Mouse (Mus musculus) neural tube, embryonic 14.5 days (tissue): ENCODE data around the gene Vmn2r96. TPM values are rescaled to one million over a fixed set of nuclear protein-coding genes. Genes with fewer than 3 reads are reported as not detected.
"Not testable (repeated sequence)": the region's sequence is repeated elsewhere in the genome, so short reads cannot be mapped to it uniquely, and the experiment has no call there.

Experiments
- ATAC-seq: fragments of 200-750 bp; cut with Nextera tagmentation; 2 replicates; pipeline ENCODE4 v1.8.0; 2017; ENCODE audit warnings: low read depth, mild to moderate bottlenecking, moderate TSS enrichment, moderate library complexity
- H3K27ac ChIP-seq: fragments of 300-500 bp; sonication (generic); 2 replicates; pipeline ENCODE4 v1.5.1; 2014; ENCODE audit warnings: low read depth, mild to moderate bottlenecking, control low read depth, low read length, moderate library complexity, mixed read lengths
- H3K27me3 ChIP-seq: fragments of 300-500 bp; sonication (generic); 2 replicates; pipeline ENCODE4 v1.6.1; 2014; ENCODE audit warnings: low read length; ENCODE audit not compliant: control insufficient read depth, insufficient read depth
- H3K36me3 ChIP-seq: fragments of 300-500 bp; sonication (generic); 2 replicates; pipeline ENCODE4 v1.6.1; 2014; ENCODE audit warnings: low read length, mixed read lengths; ENCODE audit not compliant: control insufficient read depth, insufficient read depth
- H3K4me1 ChIP-seq: fragments of 300-500 bp; sonication (generic); 2 replicates; pipeline ENCODE4 v1.6.1; 2014; ENCODE audit warnings: low read length; ENCODE audit not compliant: control insufficient read depth, insufficient read depth
- H3K4me2 ChIP-seq: fragments of 300-500 bp; sonication (generic); 2 replicates; pipeline ENCODE4 v1.6.1; 2014; ENCODE audit warnings: mild to moderate bottlenecking, low read depth, low read length, control low read depth
- H3K4me3 ChIP-seq: fragments of 300-500 bp; sonication (generic); 2 replicates; pipeline ENCODE4 v1.5.1; 2014; ENCODE audit warnings: low read depth, low read length, control low read depth, mixed read lengths
- H3K9ac ChIP-seq: fragments of 300-500 bp; sonication (generic); replicated peaks from 2 replicates; pipeline ENCODE4 v1.6.1; 2014; ENCODE audit warnings: low read depth, mild to moderate bottlenecking, control low read depth, low read length, mixed read lengths
- H3K9me3 ChIP-seq: fragments of 300-500 bp; sonication (generic); 2 replicates; pipeline ENCODE4 v1.6.1; 2016; ENCODE audit warnings: low read length; ENCODE audit not compliant: control insufficient read depth
- WGBS: fragments of 180-500 bp; shearing (Covaris S2); extraction: QIAGEN DNeasy Blood & Tissue Kit; methylation state at CpG from one replicate; pipeline ENCODE4 v1.1.7; 2014; 5-methylcytosine and 5-hydroxymethylcytosine counted together
- polyA plus RNA-seq: library from polyadenylated mRNA; unstranded; fragments of >200 nt; fragmentation: Nextera tagmentation; extraction: Ambion mirVana; gene quantifications from 2 replicates; pipeline ENCODE4 v1.2.1, GENCODE M21; 2014

Gene Vmn2r96
- not detected in 2 replicates for polyA plus RNA-seq

GRCm38 (mm10) chr17:18572851-18573250 is at the start of gene Vmn2r96:
TSS of gene Vmn2r96 (plus strand) at chr17:18573151.
- not testable (repeated sequence) for H3K27me3 ChIP-seq, H3K9me3 ChIP-seq, H3K4me2 ChIP-seq, ATAC-seq, H3K36me3 ChIP-seq, H3K4me3 ChIP-seq, H3K27ac ChIP-seq, H3K4me1 ChIP-seq, H3K9ac ChIP-seq
- 82% methylated on average over 1 of the region's 1 CpGs for WGBS

DNA sequence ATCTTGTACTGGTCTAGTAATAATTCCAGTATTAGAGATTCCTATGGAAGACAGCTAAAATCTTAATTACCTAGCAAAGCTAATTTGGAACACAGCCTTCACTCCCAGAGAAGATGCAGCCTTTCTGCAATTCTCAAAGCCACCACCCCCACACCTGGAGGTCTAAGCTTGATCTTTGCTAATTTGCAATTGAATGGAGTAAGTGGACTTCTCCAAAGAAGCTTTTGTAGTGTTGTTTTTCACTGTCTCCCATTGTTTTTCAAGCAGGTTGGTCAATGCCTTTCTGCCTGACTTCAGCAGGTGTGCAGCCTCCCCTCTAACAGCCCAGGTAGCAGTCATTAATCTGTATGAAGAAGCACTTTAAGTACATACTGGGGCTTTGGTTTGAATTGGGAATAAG is 49.6 kb upstream of the Vmn2r96 start:
- no peak overlapping the region for H3K27ac ChIP-seq
- H3K36me3 ChIP-seq: no peaks in the 10 kb centered on the region
- H3K9me3 ChIP-seq: peaks cover 4% of the 10 kb centered on the region; the same call in 1 of the 2 replicates
- H3K4me3 ChIP-seq: no peak overlapping the region
- no peak for ATAC-seq
- H3K9ac ChIP-seq: no peak overlapping the region
- H3K4me1 ChIP-seq: no peaks in the 10 kb centered on the region
- no peaks in the 10 kb centered on the region for H3K27me3 ChIP-seq
- H3K4me2 ChIP-seq: no peak overlapping the region

DNA sequence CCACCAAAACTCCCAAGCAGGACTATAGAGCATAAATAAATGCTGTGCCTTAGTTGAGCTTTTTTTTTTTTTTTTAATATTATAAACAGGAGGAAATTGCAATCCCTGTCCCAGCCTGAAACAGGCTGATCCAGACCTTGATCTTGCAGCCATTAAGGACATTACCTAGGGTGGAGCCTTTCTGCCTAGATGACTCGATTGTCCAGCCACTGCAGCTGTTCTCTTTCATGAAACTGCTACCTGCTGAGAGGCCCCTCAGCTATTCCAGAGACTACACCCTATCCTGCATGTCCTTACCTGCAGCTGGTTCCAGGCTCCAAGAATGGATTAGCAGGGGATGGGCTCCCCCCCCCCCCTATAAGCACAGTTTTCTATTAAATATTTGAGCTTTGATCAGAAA is 49.0 kb upstream of the Vmn2r96 start:
- Histone ChIP-seq H3K4me1 (no peaks in the 10 kb centered on the region), H3K4me2 (no peak overlapping the region), H3K36me3 (no peaks in the 10 kb centered on the region), H3K27ac (no peak overlapping the region), H3K9ac (no peak overlapping the region), H3K9me3 (peaks cover 4% of the 10 kb centered on the region; the same call in 1 of the 2 replicates), H3K4me3 (no peak overlapping the region), H3K27me3 (no peaks in the 10 kb centered on the region)
- WGBS: 67% methylated on average over 1 of the region's 1 CpGs
- no peak for ATAC-seq

DNA sequence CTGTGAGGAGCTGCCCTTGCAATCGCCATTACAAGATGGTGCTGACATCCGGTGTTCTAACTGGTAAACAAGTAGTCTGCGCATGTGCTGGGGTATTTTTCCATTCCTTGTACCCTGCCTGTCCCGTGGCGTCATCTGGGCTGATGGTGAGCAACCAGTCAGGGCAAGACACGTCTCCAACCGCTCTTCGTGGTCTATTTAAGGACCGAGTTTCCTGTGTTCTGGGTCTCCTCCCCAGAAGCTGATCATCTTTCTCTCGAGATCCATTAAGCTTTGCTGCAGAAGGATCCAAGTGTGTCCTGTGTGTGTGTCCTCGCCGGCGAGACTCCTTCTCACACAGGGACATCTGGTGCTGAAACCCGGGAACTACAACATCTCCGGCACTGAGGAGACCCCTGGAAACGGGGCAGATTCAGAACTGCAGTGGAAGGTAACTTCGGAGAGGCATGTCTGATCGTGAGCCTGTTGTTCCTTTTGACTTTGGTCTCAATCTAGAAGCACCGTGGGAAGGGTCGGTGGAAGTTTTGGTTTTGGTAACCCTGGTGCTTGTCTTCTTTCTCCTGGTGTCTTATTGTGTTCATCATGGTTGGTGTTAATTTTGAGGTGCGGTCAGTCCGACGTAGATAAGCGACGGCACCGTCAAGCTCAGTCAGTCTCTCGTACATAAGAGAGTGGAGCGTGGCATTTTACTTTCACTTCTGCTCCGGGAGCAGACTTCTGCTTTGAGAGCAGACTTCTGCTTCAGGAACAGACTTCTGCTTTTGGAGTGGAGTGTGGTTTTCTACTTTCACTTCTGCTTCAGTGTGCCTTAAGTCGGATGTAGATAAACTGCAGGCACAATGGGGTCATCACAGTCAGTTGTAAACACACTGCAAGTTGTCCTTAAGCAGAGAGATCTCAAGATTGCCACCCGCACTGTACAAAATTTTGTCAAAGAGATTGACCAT is 14.5 kb upstream of the Vmn2r96 start:
- H3K4me2 ChIP-seq, H3K36me3 ChIP-seq, H3K27ac ChIP-seq, H3K4me3 ChIP-seq, H3K4me1 ChIP-seq, ATAC-seq, H3K9me3 ChIP-seq, H3K27me3 ChIP-seq, H3K9ac ChIP-seq: not testable (repeated sequence)
- WGBS: 90% methylated on average over 31 of the region's 31 CpGs

DNA sequence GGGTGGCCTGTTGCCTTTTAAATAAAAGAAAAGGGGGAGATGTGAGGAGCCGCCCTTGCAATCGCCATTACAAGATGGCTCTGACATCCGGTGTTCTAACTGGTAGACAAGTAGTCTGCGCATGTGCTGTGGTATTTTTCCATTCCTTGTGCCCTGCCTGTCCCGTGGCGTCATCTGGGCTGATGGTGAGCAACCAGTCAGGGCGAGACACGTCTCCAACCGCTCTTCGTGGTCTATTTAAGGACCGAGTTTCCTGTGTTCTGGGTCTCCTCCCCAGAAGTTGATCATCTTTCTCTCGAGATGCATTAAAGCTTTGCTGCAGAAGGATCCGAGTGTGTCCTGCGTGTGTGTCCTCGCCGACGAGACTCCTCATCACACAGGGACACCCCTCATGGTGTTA is 6.8 kb upstream of the Vmn2r96 start:
- not testable (repeated sequence) for ATAC-seq, H3K4me2 ChIP-seq, H3K9me3 ChIP-seq, H3K9ac ChIP-seq, H3K36me3 ChIP-seq, H3K4me3 ChIP-seq, H3K4me1 ChIP-seq, H3K27me3 ChIP-seq, H3K27ac ChIP-seq
- WGBS: 92% methylated on average over 17 of the region's 17 CpGs

DNA sequence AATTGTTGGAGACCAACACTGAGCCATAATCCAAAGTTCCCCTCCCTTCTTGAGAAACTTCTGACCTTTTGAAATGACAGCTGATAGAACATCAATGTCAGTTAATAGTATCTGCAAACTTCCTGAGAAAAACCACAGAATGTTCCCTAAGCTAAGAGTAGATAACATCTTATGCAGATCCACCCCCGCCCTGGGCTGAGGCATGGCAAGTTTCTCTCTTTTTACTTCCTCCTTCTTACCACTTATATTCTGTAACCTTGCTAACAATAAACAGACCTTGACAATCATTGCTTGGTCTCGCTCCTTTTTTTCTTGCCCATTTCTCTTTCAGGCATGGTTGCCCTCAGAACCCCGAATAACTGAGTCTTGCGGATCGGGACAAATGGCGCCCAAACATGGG is 42.2 kb downstream of the Vmn2r96 start:
- 87% methylated on average over 6 of the region's 6 CpGs for WGBS
- not testable (repeated sequence) for H3K9ac ChIP-seq, H3K27me3 ChIP-seq, H3K9me3 ChIP-seq, H3K36me3 ChIP-seq, H3K4me2 ChIP-seq, H3K4me1 ChIP-seq, ATAC-seq, H3K4me3 ChIP-seq, H3K27ac ChIP-seq

DNA sequence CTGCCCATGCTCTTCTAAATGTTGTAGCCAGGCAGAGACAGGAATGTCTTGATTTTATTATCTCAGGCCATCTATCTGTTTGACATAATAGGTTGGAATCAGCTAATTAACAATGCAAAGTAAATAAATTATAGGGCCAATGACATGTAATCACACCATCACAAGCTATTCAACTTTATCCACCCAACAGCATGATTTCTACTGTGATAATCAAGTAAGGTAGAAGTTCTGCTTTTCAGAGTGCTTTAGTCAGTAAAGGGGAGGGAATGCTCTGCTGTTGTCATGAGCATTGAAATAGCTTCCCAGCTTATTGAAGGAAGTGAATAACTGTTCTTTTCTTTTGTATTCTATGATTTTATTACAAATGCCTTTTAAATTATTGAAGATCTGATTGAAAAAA is 53.6 kb downstream of the Vmn2r96 start:
- Histone ChIP-seq H3K4me1 (no peaks in the 10 kb centered on the region), H3K27me3 (no peaks in the 10 kb centered on the region), H3K4me2 (no peak overlapping the region), H3K36me3 (no peaks in the 10 kb centered on the region), H3K9me3 (peaks cover 3% of the 10 kb centered on the region), H3K27ac (no peak overlapping the region), H3K9ac (no peak overlapping the region), H3K4me3 (no peak overlapping the region)
- ATAC-seq: no peak

Other genes with a start within 250 kb of the Vmn2r96 start
- gene Vmn2r95, start 149.1 kb upstream of the Vmn2r96 start, polyA plus RNA-seq: not detected in 2 replicates